Mouse (Mus musculus) embryonic facial prominence, embryonic 14.5 days (tissue): ENCODE measurements around the gene Fam3b. TPM values are rescaled to one million over a fixed set of nuclear protein-coding genes. Genes with fewer than 3 reads are reported as not detected.

Experiments
- ATAC-seq: fragments of 200-750 bp; cut with Nextera tagmentation; 2 replicates; pipeline ENCODE4 v1.8.0; 2017; ENCODE audit warnings: low read depth, moderate number of reproducible peaks, moderate TSS enrichment
- DNase-seq: peaks from one replicate; pipeline ENCODE4 v3.0.0-alpha.2; 2015; ENCODE audit warnings: low spot score
- H3K27ac ChIP-seq: fragments of 300-500 bp; sonication (generic); replicated peaks from 2 replicates; pipeline ENCODE4 v1.5.1; 2014; ENCODE audit warnings: low read depth, mild to moderate bottlenecking, low read length, moderate library complexity
- H3K27me3 ChIP-seq: fragments of 300-500 bp; sonication (generic); replicated peaks from 2 replicates; pipeline ENCODE4 v1.6.1; 2014; ENCODE audit warnings: low read length; ENCODE audit not compliant: control insufficient read depth, insufficient read depth
- H3K36me3 ChIP-seq: fragments of 300-500 bp; sonication (generic); 2 replicates; pipeline ENCODE4 v1.6.1; 2014; ENCODE audit warnings: low read length, mixed read lengths; ENCODE audit not compliant: control insufficient read depth, insufficient read depth
- H3K4me1 ChIP-seq: fragments of 300-500 bp; sonication (generic); 2 replicates; pipeline ENCODE4 v1.6.1; 2014; ENCODE audit warnings: antibody characterized with exemption, low read length; ENCODE audit not compliant: control insufficient read depth, insufficient read depth
- H3K4me2 ChIP-seq: fragments of 300-500 bp; sonication (generic); 2 replicates; pipeline ENCODE4 v1.6.1; 2014; ENCODE audit warnings: low read depth, mild to moderate bottlenecking, low read length, moderate library complexity, mixed read lengths
- H3K4me3 ChIP-seq: fragments of 300-500 bp; sonication (generic); 2 replicates; pipeline ENCODE4 v1.5.1; 2014; ENCODE audit warnings: low read depth, mild to moderate bottlenecking, low read length
- H3K9ac ChIP-seq: fragments of 300-500 bp; sonication (generic); 2 replicates; pipeline ENCODE4 v1.6.1; 2014; ENCODE audit warnings: low read depth, mild to moderate bottlenecking, low read length, moderate library complexity, mixed read lengths
- H3K9me3 ChIP-seq: fragments of 300-500 bp; sonication (generic); 2 replicates; pipeline ENCODE4 v1.6.1; 2016; ENCODE audit warnings: low read length; ENCODE audit not compliant: control insufficient read depth
- WGBS: fragments of 180-500 bp; shearing (Covaris S2); extraction: QIAGEN DNeasy Blood & Tissue Kit; methylation state at CpG from one replicate; pipeline ENCODE4 v1.1.7; 2014; 5-methylcytosine and 5-hydroxymethylcytosine counted together
- polyA plus RNA-seq: library from polyadenylated mRNA; unstranded; fragments of >200 nt; fragmentation: Nextera tagmentation; extraction: Ambion mirVana; gene quantifications from 2 replicates; pipeline ENCODE4 v1.2.1, GENCODE M21; 2014

Gene Fam3b
- polyA plus RNA-seq, result 0.18 TPM in 1 of 2 replicates, not detected in the other

GRCm38 (mm10) chr16:97514099-97514940, at the start of gene Fam3b:
Gene Fam3b (minus strand): TSS chr16:97514816.
- DNase-seq, result no peak
- no peak for ATAC-seq
- H3K27me3 ChIP-seq, result no peaks in the 10 kb centered on the region

GRCm38 (mm10) chr16:97544340-97544739, 29.7 kb upstream of the Fam3b start:
- Histone ChIP-seq H3K27ac (no peak overlapping the region), H3K36me3 (no peaks in the 10 kb centered on the region), H3K9ac (no peak overlapping the region), H3K9me3 (peaks cover 14% of the 10 kb centered on the region; the same call in 1 of the 2 replicates), H3K27me3 (no peaks in the 10 kb centered on the region), H3K4me3 (no peak overlapping the region), H3K4me2 (no peak overlapping the region), H3K4me1 (no peaks in the 10 kb centered on the region)
- ATAC-seq (no peak), DNase-seq (no peak)
- WGBS, result 73% methylated on average over 4 of the region's 4 CpGs

More at GRCm38 (mm10) chr16:97514099-97514940, at the start of gene Fam3b:
- Histone ChIP-seq H3K4me1 (no peaks in the 10 kb centered on the region), H3K36me3 (no peaks in the 10 kb centered on the region), H3K9ac (no peak within 1 kb of the TSS), H3K27ac (no peak within 1 kb of the TSS), H3K4me3 (no peak within 1 kb of the TSS), H3K9me3 (no peaks in the 10 kb centered on the region), H3K4me2 (no peak within 1 kb of the TSS)
- 76% methylated on average over 4 of the region's 4 CpGs for WGBS

- 55% methylated on average over 1 of the region's 1 CpGs for WGBS
- ATAC-seq, result no peak
- no peak overlapping the region for H3K27ac ChIP-seq
Measured at GRCm38 (mm10) chr16:97536859-97537258, 22.2 kb upstream of the Fam3b start.

GRCm38 (mm10) chr16:97535808-97536413, 21.3 kb upstream of the Fam3b start:
- Histone ChIP-seq H3K36me3 (no peaks in the 10 kb centered on the region), H3K27me3 (no peaks in the 10 kb centered on the region), H3K9me3 (0 out of 2 replicates have a peak, but pooled peaks cover 1% of the 10 kb centered on the region), H3K4me3 (no peak overlapping the region), H3K4me2 (peak overlapping the region; percentile 31), H3K4me1 (peaks cover 20% of the 10 kb centered on the region), H3K27ac (peak overlapping the region; percentile 76), H3K9ac (0 out of 2 replicates have a peak overlapping the region, but pooled peaks have one; percentile 14)
- peak; percentile 89 for DNase-seq
- 6% methylated on average over 3 of the region's 3 CpGs for WGBS
- peak; percentile 92 for ATAC-seq

More at GRCm38 (mm10) chr16:97536859-97537258, 22.2 kb upstream of the Fam3b start:
- Histone ChIP-seq H3K4me1 (peaks cover 20% of the 10 kb centered on the region), H3K27me3 (no peaks in the 10 kb centered on the region), H3K9ac (no peak overlapping the region), H3K9me3 (peaks cover 11% of the 10 kb centered on the region; the same call in 1 of the 2 replicates), H3K4me2 (peak overlapping the region; percentile 31; the same call in 1 of the 2 replicates), H3K4me3 (no peak overlapping the region), H3K36me3 (no peaks in the 10 kb centered on the region)
- no peak for DNase-seq

DNA sequence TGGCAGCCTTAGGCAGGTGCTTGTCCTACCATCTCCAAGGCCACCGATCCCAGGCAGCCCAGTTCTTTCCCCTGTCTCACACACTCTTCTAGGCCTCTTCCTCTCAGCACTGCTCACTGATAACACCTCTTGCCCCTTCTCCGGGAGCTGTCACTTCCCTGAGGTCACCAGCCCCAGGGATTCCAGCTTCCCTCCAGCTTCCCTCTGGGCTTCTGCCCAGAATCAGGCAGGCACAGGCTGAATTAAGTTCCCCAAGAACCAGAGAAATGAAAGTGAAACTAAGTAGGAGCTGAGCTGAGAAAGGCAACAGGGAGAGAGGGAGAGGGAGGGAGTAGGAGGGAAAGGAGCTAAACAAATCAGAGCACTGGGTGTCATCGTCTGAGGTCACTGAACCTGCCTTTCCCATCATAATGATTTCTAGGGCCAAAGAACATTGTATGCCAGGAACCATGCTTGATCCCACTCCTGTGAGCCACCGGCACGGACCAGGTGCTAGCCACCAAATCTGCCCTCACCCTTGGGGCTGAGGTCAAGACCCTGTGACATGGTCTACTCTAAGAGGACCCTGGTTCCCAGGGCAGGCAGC, 20.4 kb upstream of the Fam3b start:
- H3K36me3 ChIP-seq, result no peaks in the 10 kb centered on the region
- H3K9me3 ChIP-seq, result no peaks in the 10 kb centered on the region
- ATAC-seq, result 0 out of 2 replicates have a peak, but pooled peaks have one; percentile 48
- peaks cover 20% of the 10 kb centered on the region for H3K4me1 ChIP-seq
- peak overlapping the region; percentile 14; the same call in 1 of the 2 replicates for H3K9ac ChIP-seq
- H3K4me2 ChIP-seq, result peak overlapping the region; percentile 27
- peak overlapping the region; percentile 76 for H3K27ac ChIP-seq
- DNase-seq, result peak; percentile 64
- no peaks in the 10 kb centered on the region for H3K27me3 ChIP-seq
- no peak overlapping the region for H3K4me3 ChIP-seq
- 32% methylated on average over 5 of the region's 5 CpGs for WGBS

DNA sequence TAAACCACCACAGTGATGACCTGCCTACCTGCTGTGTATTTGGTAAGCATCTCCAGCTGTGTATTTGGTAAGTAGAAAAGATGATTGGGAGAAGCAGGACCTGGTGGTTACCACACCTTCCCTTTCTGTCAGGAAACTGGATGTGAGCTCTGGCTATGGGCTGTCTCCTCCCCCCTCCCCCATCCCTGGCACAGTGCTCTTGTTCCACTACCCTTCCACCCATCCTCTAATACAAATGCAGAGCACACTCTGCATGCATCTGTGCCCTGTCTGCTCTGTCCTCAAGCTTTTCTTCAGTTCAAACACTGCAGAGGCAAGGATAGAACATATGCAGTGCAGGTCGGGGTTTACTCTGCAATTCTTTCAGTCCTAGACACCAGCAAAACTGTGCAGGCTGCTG, 19.8 kb upstream of the Fam3b start:
- Histone ChIP-seq H3K9ac (no peak overlapping the region), H3K4me3 (no peak overlapping the region), H3K27ac (no peak overlapping the region), H3K27me3 (no peaks in the 10 kb centered on the region), H3K9me3 (no peaks in the 10 kb centered on the region), H3K4me2 (no peak overlapping the region), H3K36me3 (no peaks in the 10 kb centered on the region), H3K4me1 (peaks cover 20% of the 10 kb centered on the region)
- no peak for ATAC-seq
- no peak for DNase-seq
- WGBS, result 56% methylated on average over 1 of the region's 1 CpGs

DNA sequence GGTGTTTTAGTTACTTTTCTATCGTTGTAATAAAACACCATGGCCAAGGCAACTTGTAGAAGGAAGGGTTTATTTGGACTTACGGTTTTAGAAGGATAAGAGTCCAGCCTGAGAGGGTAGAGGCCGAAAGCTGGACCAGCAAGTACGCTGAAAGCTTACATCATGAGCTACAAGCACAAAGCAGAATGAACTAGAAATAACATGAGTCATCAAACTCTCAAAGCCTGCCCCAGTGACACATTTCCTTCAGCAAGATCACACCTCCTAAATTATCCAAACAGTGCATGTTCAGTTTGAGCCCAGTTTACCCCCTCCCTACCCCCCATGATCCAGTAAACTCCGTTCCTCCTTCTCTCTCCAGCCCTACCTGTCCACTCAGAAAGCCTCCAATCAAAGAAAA, 19.1 kb upstream of the Fam3b start:
- H3K36me3 ChIP-seq, result no peaks in the 10 kb centered on the region
- H3K4me1 ChIP-seq, result peaks cover 20% of the 10 kb centered on the region
- H3K4me3 ChIP-seq, result no peak overlapping the region
- no peak overlapping the region for H3K27ac ChIP-seq
- WGBS, result 83% methylated on average over 5 of the region's 5 CpGs
- no peak overlapping the region for H3K9ac ChIP-seq
- DNase-seq (no peak), ATAC-seq (no peak)
- no peaks in the 10 kb centered on the region for H3K9me3 ChIP-seq
- H3K4me2 ChIP-seq, result no peak overlapping the region
- H3K27me3 ChIP-seq, result no peaks in the 10 kb centered on the region

GRCm38 (mm10) chr16:97533126-97533525, 18.5 kb upstream of the Fam3b start:
- Histone ChIP-seq H3K4me2 (no peak overlapping the region), H3K27me3 (no peaks in the 10 kb centered on the region), H3K9ac (no peak overlapping the region), H3K36me3 (no peaks in the 10 kb centered on the region), H3K27ac (no peak overlapping the region), H3K4me3 (no peak overlapping the region), H3K4me1 (peaks cover 20% of the 10 kb centered on the region), H3K9me3 (no peaks in the 10 kb centered on the region)
- DNase-seq (no peak), ATAC-seq (no peak)
- WGBS, result 70% methylated on average over 1 of the region's 1 CpGs
